In the genomic region with DNA sequence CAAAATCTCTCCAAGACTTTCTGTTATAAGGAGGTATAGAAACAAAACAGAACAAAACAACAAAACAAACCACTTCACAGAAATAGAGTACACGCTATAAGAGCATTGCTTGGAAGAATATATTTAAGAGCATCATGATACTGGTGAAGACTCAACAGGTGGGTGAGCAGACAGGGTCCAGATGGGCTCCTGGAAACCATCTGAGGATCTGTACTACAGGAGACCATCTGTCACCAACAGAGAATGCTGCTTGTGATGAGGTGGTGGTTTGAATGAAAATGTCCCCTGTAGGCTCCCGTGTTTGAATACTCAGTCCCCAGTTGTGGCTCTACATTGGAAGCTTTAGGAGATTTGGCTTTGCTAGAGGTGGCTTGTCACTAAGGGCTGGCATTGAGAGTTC, we compare ENCODE assay signal across 12 mouse cellular contexts.
A peak's percentile ranks its signal among the peaks of the same experiment; 100 is the strongest.
DNase-seq lines count a peak whose midpoint lies in the region; ATAC-seq and TF ChIP-seq lines count a peak whose summit lies in the region.
"Had no signal": no experiment of that assay in that cellular context is flagged by ENCODE, and none has a peak within 500 bp of the region (broad histone marks: within the 10 kb centered on the region; RNA-seq: fewer than 3 reads in every experiment).

No protein-coding gene starts in this region.

- H3K9ac ChIP-seq in kidney, embryonic 14.5 days (ENCODE audit: low read depth, low read length), result no peak overlapping the region

- ATAC-seq in kidney, embryonic 14.5 days (ENCODE audit: low FRiP score, low TSS enrichment), result no peak
- ATAC-seq: lung, postnatal 0 days had no signal

- no peak overlapping the region for H3K4me2 ChIP-seq in kidney, embryonic 14.5 days (replicated peaks; ENCODE audit: low read depth, low read length)
- H3K4me2 ChIP-seq: liver, embryonic 11.5 days had no signal

- peak; percentile 24 to 49 for DNase-seq in cerebellum, postnatal 25 days
- DNase-seq in cerebellum, adult 18-20 months, result no peak
- peak; percentile 13 to 15 for DNase-seq in frontal cortex, postnatal 10 days (ENCODE audit: low spot score in 2 of 2)
- peak; percentile 25 to 66 for DNase-seq in layer of hippocampus, postnatal 25 days (ENCODE audit: extremely low spot score in 1 of 2, low spot score in 1 of 2)
- peak; percentile 50 to 58 for DNase-seq in right cerebral cortex, adult 2 months (ENCODE audit: low spot score in 2 of 2)
- no peak for DNase-seq in spleen, adult 18-20 months
- DNase-seq in thymus, adult 2 months, result no peak
- DNase-seq: adrenal gland, postnatal 14 days; kidney, postnatal 4 days had no signal

- H3K9me3 ChIP-seq in kidney, embryonic 14.5 days (ENCODE audit: control insufficient read depth, low read length), result no peaks in the 10 kb centered on the region

- H3K4me1 ChIP-seq in kidney, embryonic 14.5 days (ENCODE audit: control insufficient read depth, insufficient read depth, low read length), result no peaks in the 10 kb centered on the region
- no peaks in the 10 kb centered on the region for H3K4me1 ChIP-seq in thymus, adult 2 months (replicated peaks; ENCODE audit: control insufficient read depth, insufficient read depth, low read length)

- no peaks in the 10 kb centered on the region for H3K36me3 ChIP-seq in kidney, embryonic 14.5 days (ENCODE audit: control insufficient read depth, insufficient read depth, low read length)
- H3K36me3 ChIP-seq in thymus, adult 2 months (ENCODE audit: control insufficient read depth, insufficient read depth, low read length), result no peaks in the 10 kb centered on the region

- no peak overlapping the region for H3K4me3 ChIP-seq in kidney, embryonic 14.5 days (ENCODE audit: low read length)
- no peak overlapping the region for H3K4me3 ChIP-seq in thymus, adult 2 months (ENCODE audit: control insufficient read depth, insufficient read depth, low read length)

- TF ChIP-seq CTCF in thymus, adult 2 months (IDR thresholded peaks at IDR 0.05; ENCODE audit: borderline replicate concordance, control insufficient read depth, extremely low read depth, insufficient read depth, low read length, poor library complexity), result no peak

- H3K27ac ChIP-seq in kidney, embryonic 14.5 days (ENCODE audit: low read depth, low read length), result no peak overlapping the region
- H3K27ac ChIP-seq in thymus, adult 2 months (ENCODE audit: control insufficient read depth, insufficient read depth, low read length), result no peak overlapping the region

- no peaks in the 10 kb centered on the region for H3K27me3 ChIP-seq in kidney, embryonic 14.5 days (ENCODE audit: control insufficient read depth, insufficient read depth, low read length)
- no peaks in the 10 kb centered on the region for H3K27me3 ChIP-seq in thymus, adult 2 months (ENCODE audit: control insufficient read depth, insufficient read depth, low read length)

- no peak for TF ChIP-seq POLR2A in thymus, adult 2 months (IDR thresholded peaks at IDR 0.05; ENCODE audit: control insufficient read depth, extremely low read depth, insufficient read depth, low read length, poor library complexity)

- WGBS in kidney, embryonic 14.5 days, result 93% methylated on average over 2 of the region's 2 CpGs
- 89% methylated on average over 2 of the region's 2 CpGs for WGBS in thymus, adult 2 months

Comparison
In these comparisons a context has a peak if more than half of its experiments do, and no peak if none do; other contexts are left out.
1. DNase-seq: peak in cerebellum, postnatal 25 days (2 of 2), frontal cortex, postnatal 10 days (2 of 2), layer of hippocampus, postnatal 25 days (2 of 2) and right cerebral cortex, adult 2 months (2 of 2); none in cerebellum, adult 18-20 months (0 of 2), spleen, adult 18-20 months (0 of 2) and thymus, adult 2 months (single experiment).